Mouse (Mus musculus): Measurements from ENCODE around the gene Taf15.
"Not testable (repeated sequence)": the region's sequence is repeated elsewhere in the genome, so short reads cannot be mapped to it uniquely, and the experiment has no call there.

The Taf15 gene

GRCm38 (mm10) chr11:83536831-83537230, 63.9 kb downstream of the Taf15 start:
- no peak for DNase-seq (ENCODE audit: low spot score in 2 of 2)

GRCm38 (mm10) chr11:83538705-83539314, 65.9 kb downstream of the Taf15 start:
- DNase-seq (ENCODE audit: low spot score in 2 of 2), result no peak

DNA sequence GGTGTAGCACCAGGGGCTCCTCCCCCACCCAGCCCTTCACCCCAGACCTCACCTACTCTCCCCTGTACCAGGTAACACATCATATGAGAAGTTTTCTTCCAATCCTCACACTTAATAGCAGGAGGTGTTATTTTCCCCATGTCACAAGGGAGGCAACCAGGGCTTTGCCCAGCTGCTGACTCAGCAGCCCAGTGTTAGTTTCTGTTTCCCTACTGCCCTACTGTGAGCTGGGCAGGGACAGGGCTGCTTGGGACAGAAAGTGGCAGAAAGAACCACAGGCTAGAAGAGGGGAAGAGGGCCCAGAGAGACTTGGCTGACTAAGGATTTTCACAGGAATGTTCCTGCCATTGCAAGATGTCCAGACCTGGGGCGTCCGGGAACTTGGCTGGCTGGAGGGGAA, 68.0 kb downstream of the Taf15 start:
- no peak for DNase-seq (ENCODE audit: low spot score in 2 of 2)

DNA sequence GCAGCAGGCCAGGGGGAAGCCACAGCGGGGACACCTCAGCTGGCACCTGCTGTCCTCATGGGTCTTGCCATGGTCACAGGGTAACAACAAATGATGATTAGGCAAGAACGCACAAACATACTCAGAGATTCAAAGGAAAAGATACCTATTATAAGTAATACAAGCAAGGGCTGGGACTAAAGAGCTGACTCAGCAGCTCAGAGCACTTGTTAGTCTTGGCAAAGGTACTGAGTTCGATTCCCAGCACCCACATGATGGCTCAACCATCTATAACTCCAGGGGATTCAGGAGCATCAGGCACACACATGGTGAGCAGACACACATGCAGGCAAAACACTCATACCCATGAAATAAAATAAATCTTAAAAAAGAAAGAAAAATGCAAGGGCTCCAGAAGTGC, 68.5 kb downstream of the Taf15 start:
- no peak for DNase-seq (ENCODE audit: low spot score in 2 of 2)

GRCm38 (mm10) chr11:83544214-83544613, 71.3 kb downstream of the Taf15 start:
- no peak for DNase-seq (ENCODE audit: low spot score in 2 of 2)

DNA sequence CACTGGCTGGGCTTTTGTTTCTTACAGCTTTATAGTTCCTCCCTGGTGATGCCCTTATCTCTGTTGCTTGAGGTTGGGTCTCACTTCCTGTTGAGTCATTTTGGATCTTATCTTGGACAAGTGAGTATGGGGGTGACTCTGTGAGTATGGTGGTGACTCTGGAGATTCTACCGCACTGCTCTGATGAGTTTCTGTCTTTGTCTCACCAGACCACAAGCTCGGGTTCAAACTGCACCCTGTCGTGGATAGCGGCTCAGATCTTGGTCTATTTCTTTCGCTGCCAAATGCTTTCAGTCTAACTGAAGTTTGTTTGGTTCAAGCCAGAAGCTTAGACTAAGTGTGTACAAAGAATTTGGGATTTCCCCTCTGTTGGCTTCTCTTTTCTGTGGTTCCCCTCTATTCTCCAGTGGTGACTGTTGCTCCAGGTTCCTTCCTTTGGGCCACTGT, 77.3 kb downstream of the Taf15 start:
- DNase-seq (ENCODE audit: low spot score in 2 of 2), result no peak

DNA sequence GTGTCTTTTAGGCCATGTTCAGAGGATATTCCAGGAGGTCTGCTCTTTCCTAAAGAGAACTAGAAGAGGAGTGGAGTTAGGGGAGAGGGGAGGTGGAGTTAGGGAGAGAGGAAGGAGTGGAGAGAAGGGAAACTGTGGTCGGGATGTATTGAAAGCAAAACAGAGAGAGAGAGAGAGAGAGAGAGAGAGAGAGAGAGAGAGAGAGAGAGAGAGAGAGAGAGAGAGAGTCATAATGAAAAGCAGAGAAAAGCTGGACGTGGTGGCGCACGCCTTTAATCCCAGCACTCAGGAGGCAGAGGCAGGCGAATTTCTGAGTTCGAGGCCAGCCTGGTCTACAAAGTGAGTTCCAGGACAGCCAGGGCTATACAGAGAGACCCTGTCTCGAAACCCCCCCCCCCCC, 78.2 kb downstream of the Taf15 start:
- DNase-seq (ENCODE audit: low spot score in 2 of 2), result not testable (repeated sequence)

DNA sequence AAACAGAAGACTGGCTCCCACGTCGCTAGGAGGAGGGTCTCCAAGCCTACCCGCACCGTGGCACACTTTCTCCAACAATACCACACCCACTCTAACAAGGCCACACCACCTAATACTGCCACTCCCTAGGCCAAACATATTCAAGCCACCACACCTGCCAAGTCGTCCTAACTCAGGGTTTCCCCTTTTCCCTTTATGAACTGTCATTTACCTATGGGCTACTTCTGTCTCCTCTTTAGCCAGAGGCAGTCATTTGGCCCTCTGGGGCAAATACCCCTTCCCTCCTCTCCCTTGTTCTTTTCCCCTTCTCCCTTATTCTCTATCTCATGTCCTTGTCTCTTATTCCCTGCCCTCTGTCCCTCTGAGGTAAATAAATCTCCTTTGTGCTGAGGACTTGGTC, 78.8 kb downstream of the Taf15 start:
- no peak for DNase-seq (ENCODE audit: low spot score in 2 of 2)
